Comparison of ENCODE assay signal across 8 mouse cellular contexts in genomic region chr5:146384935-146385591, GRCm38 (mm10). TPM values are rescaled to one million over a fixed set of nuclear protein-coding genes. Genes with fewer than 3 reads are reported as not detected.
A peak's percentile ranks its signal among the peaks of the same experiment; 100 is the strongest.
DNase-seq lines count a peak whose midpoint lies in the region; ATAC-seq and TF ChIP-seq lines count a peak whose summit lies in the region.

TSS of gene Wasf3 (plus strand) at chr5:146384985.

- no peak within 1 kb of the TSS for H3K27ac ChIP-seq in kidney, adult 2 months (ENCODE audit: insufficient read depth, low read depth, low read length)
- peak within 1 kb of the TSS; percentile 83 for H3K27ac ChIP-seq in midbrain, embryonic 12.5 days (replicated peaks)
- H3K27ac ChIP-seq in stomach, embryonic 15.5 days, result no peak within 1 kb of the TSS

- no peaks in the 10 kb centered on the region for H3K36me3 ChIP-seq in kidney, adult 2 months (ENCODE audit: control insufficient read depth, insufficient read depth, low read length)
- H3K36me3 ChIP-seq in midbrain, embryonic 12.5 days, result 0 out of 2 replicates have a peak, but pooled peaks cover 4% of the 10 kb centered on the region
- no peaks in the 10 kb centered on the region for H3K36me3 ChIP-seq in stomach, embryonic 15.5 days

- H3K4me2 ChIP-seq in midbrain, embryonic 12.5 days (replicated peaks), result peak within 1 kb of the TSS; percentile 68
- H3K4me2 ChIP-seq in stomach, embryonic 15.5 days, result peak within 1 kb of the TSS; percentile 88

- DNase-seq in adrenal gland, postnatal 14 days, result peak; percentile 93
- DNase-seq in embryo, embryonic 11.5 days (ENCODE audit: low read depth, low spot score), result peak; percentile 76
- DNase-seq in gastrocnemius, postnatal 4 days (ENCODE audit: low spot score in 2 of 2), result peak; percentile 52 to 72
- DNase-seq in kidney, adult 2 months, result peak; percentile 62
- DNase-seq in left cerebral cortex, postnatal 4 days, result peak; percentile 96
- DNase-seq in natural killer cell, adult 2 months (ENCODE audit: low spot score in 2 of 2), result no peak

- intact Hi-C loops in left cerebral cortex, postnatal 4 days (cut with DNase I), result loop anchor here (5.0 kb wide), 1 partner anchor 53 kb away; no protein-coding TSS in a partner anchor

- WGBS in kidney, adult 2 months, result 1% methylated on average over 57 of the region's 66 CpGs
- under 1% methylated on average over 64 of the region's 66 CpGs for WGBS in midbrain, embryonic 12.5 days
- under 1% methylated on average over 35 of the region's 66 CpGs for whole genome bisulfite sequencing in stomach, embryonic 15.5 days

- H3K9ac ChIP-seq in midbrain, embryonic 12.5 days (replicated peaks), result peak within 1 kb of the TSS; percentile 76
- H3K9ac ChIP-seq in stomach, embryonic 15.5 days, result peak within 1 kb of the TSS; percentile 46

- H3K9me3 ChIP-seq in midbrain, embryonic 12.5 days, result peaks cover 3% of the 10 kb centered on the region; the same call in 1 of the 2 replicates
- no peaks in the 10 kb centered on the region for H3K9me3 ChIP-seq in stomach, embryonic 15.5 days

- H3K4me1 ChIP-seq in kidney, adult 2 months (ENCODE audit: control insufficient read depth, insufficient read depth, low read length), result no peaks in the 10 kb centered on the region
- peaks cover 5% of the 10 kb centered on the region; the same call in 1 of the 2 replicates for H3K4me1 ChIP-seq in midbrain, embryonic 12.5 days
- H3K4me1 ChIP-seq in stomach, embryonic 15.5 days, result 0 out of 2 replicates have a peak, but pooled peaks cover 3% of the 10 kb centered on the region

- no peaks in the 10 kb centered on the region; the same call in 1 of the 2 replicates for H3K27me3 ChIP-seq in kidney, adult 2 months (replicated peaks; ENCODE audit: control insufficient read depth, insufficient read depth, low read length)
- no peaks in the 10 kb centered on the region for H3K27me3 ChIP-seq in midbrain, embryonic 12.5 days
- H3K27me3 ChIP-seq in stomach, embryonic 15.5 days (replicated peaks), result no peaks in the 10 kb centered on the region

- peak within 1 kb of the TSS; percentile 50 for H3K4me3 ChIP-seq in kidney, adult 2 months (ENCODE audit: insufficient read depth, low read depth, low read length)
- H3K4me3 ChIP-seq in midbrain, embryonic 12.5 days, result peak within 1 kb of the TSS; percentile 71
- peak within 1 kb of the TSS; percentile 65 for H3K4me3 ChIP-seq in stomach, embryonic 15.5 days (replicated peaks)

- peak; percentile 98 for ATAC-seq in midbrain, embryonic 12.5 days (ENCODE audit: low FRiP score, low read depth)
- peak; percentile 88 for ATAC-seq in stomach, embryonic 15.5 days (ENCODE audit: insufficient read depth, low FRiP score, low read depth)

- TF ChIP-seq POLR2A in kidney, adult 2 months (IDR thresholded peaks at IDR 0.05; ENCODE audit: low read depth, low read length), result no peak

- no peak for TF ChIP-seq CTCF in kidney, adult 2 months (conservative IDR thresholded peaks at IDR 0.05; ENCODE audit: insufficient read depth, insufficient read length, low read depth, low read length)

RNA-seq across cellular contexts. Expression of gene Wasf3, which starts in this region (rescaled TPM):
- 19.2 and 21.2 TPM in 2 replicates for total RNA-seq in adrenal gland, postnatal 14 days (2021)
- total RNA-seq in gastrocnemius, postnatal 4 days (2021), result 1 to 10 TPM; 1.7 to 2.0 TPM
- polyA plus RNA-seq in kidney, adult 2 months (2012; rRNA removed), result 5.9 and 6.4 TPM in 2 replicates
- 10 to 100 TPM; 64.9 to 66.0 TPM for total RNA-seq in left cerebral cortex, postnatal 4 days (2021)
- polyA plus RNA-seq in midbrain, embryonic 12.5 days (2016; fragmentation: Nextera tagmentation; extraction: Ambion mirVana), result 9.6 and 12.0 TPM in 2 replicates
- 1.8 TPM in 2 replicates for polyA plus RNA-seq in stomach, embryonic 15.5 days (2015; fragmentation: Nextera tagmentation; extraction: Ambion mirVana)

Comparison
In these comparisons a context has a peak if more than half of its experiments do, and no peak if none do; other contexts are left out.
1. DNase-seq: peak in adrenal gland, postnatal 14 days (single experiment), embryo, embryonic 11.5 days (single experiment), gastrocnemius, postnatal 4 days (2 of 2), kidney, adult 2 months (single experiment) and left cerebral cortex, postnatal 4 days (single experiment); none in natural killer cell, adult 2 months (0 of 2).
2. Peak in every context shown above with its lines, with median percentiles within 50 percentile points of each other: H3K4me3 ChIP-seq.